Mouse (Mus musculus) embryonic facial prominence, embryonic 14.5 days (tissue): ENCODE results near the gene Bysl. TPM values are rescaled to one million over a fixed set of nuclear protein-coding genes. Genes with fewer than 3 reads are reported as not detected.
A peak's percentile ranks its signal among the peaks of the same experiment; 100 is the strongest.
"Not testable (repeated sequence)": the region's sequence is repeated elsewhere in the genome, so short reads cannot be mapped to it uniquely, and the experiment has no call there.

Experiments
- ATAC-seq: fragments of 200-750 bp; cut with Nextera tagmentation; 2 replicates; pipeline ENCODE4 v1.8.0; 2017; ENCODE audit warnings: low read depth, moderate number of reproducible peaks, moderate TSS enrichment
- DNase-seq: peaks from one replicate; pipeline ENCODE4 v3.0.0-alpha.2; 2015; ENCODE audit warnings: low spot score
- H3K27ac ChIP-seq: fragments of 300-500 bp; sonication (generic); replicated peaks from 2 replicates; pipeline ENCODE4 v1.5.1; 2014; ENCODE audit warnings: low read depth, mild to moderate bottlenecking, low read length, moderate library complexity
- H3K27me3 ChIP-seq: fragments of 300-500 bp; sonication (generic); replicated peaks from 2 replicates; pipeline ENCODE4 v1.6.1; 2014; ENCODE audit warnings: low read length; ENCODE audit not compliant: control insufficient read depth, insufficient read depth
- H3K36me3 ChIP-seq: fragments of 300-500 bp; sonication (generic); 2 replicates; pipeline ENCODE4 v1.6.1; 2014; ENCODE audit warnings: low read length, mixed read lengths; ENCODE audit not compliant: control insufficient read depth, insufficient read depth
- H3K4me1 ChIP-seq: fragments of 300-500 bp; sonication (generic); 2 replicates; pipeline ENCODE4 v1.6.1; 2014; ENCODE audit warnings: antibody characterized with exemption, low read length; ENCODE audit not compliant: control insufficient read depth, insufficient read depth
- H3K4me2 ChIP-seq: fragments of 300-500 bp; sonication (generic); 2 replicates; pipeline ENCODE4 v1.6.1; 2014; ENCODE audit warnings: low read depth, mild to moderate bottlenecking, low read length, moderate library complexity, mixed read lengths
- H3K4me3 ChIP-seq: fragments of 300-500 bp; sonication (generic); 2 replicates; pipeline ENCODE4 v1.5.1; 2014; ENCODE audit warnings: low read depth, mild to moderate bottlenecking, low read length
- H3K9ac ChIP-seq: fragments of 300-500 bp; sonication (generic); 2 replicates; pipeline ENCODE4 v1.6.1; 2014; ENCODE audit warnings: low read depth, mild to moderate bottlenecking, low read length, moderate library complexity, mixed read lengths
- H3K9me3 ChIP-seq: fragments of 300-500 bp; sonication (generic); 2 replicates; pipeline ENCODE4 v1.6.1; 2016; ENCODE audit warnings: low read length; ENCODE audit not compliant: control insufficient read depth
- WGBS: fragments of 180-500 bp; shearing (Covaris S2); extraction: QIAGEN DNeasy Blood & Tissue Kit; methylation state at CpG from one replicate; pipeline ENCODE4 v1.1.7; 2014; 5-methylcytosine and 5-hydroxymethylcytosine counted together
- polyA plus RNA-seq: library from polyadenylated mRNA; unstranded; fragments of >200 nt; fragmentation: Nextera tagmentation; extraction: Ambion mirVana; gene quantifications from 2 replicates; pipeline ENCODE4 v1.2.1, GENCODE M21; 2014

Gene Bysl
- polyA plus RNA-seq, 1 experiment from 2014 or later = 21.3 TPM

GRCm38 (mm10) chr17:47611661-47611982, 330 bp upstream of the Bysl start:
- H3K4me2 ChIP-seq = peak overlapping the region; percentile 95
- peak overlapping the region; percentile 65 for H3K27ac ChIP-seq
- peaks cover 20% of the 10 kb centered on the region for H3K4me1 ChIP-seq
- peaks cover 49% of the 10 kb centered on the region for H3K36me3 ChIP-seq
- no peaks in the 10 kb centered on the region for H3K9me3 ChIP-seq
- WGBS = under 1% methylated on average over 13 of the region's 13 CpGs
- peak overlapping the region; percentile 87 for H3K9ac ChIP-seq
- ATAC-seq = peak; percentile 5; the same call in 1 of the 2 replicates
- H3K27me3 ChIP-seq = no peaks in the 10 kb centered on the region
- H3K4me3 ChIP-seq = peak overlapping the region; percentile 93
- no peak for DNase-seq

DNA sequence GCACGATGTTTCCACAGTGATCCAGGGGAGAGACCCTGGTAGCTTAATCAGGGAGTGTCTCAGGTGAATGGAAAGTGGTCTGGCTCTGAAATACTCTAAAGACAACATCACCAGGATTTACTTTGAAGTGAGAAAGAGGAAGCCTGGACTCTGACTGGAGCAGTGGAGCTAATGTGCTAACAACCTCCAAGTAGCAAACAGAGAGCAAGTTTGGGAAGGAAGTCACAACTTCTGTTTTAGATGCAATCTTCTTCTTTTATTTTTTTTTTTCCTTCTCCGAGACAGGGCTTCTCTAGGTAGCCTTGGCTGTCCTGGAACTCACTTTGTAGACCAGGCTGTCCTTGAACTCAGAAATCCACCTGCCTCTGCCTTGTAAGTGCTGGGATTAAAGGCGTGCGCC, 2.1 kb downstream of the Bysl start:
- H3K36me3 ChIP-seq = peaks cover 61% of the 10 kb centered on the region
- WGBS = 94% methylated on average over 4 of the region's 4 CpGs
- peaks cover 20% of the 10 kb centered on the region for H3K4me1 ChIP-seq
- DNase-seq (no peak), ATAC-seq (no peak)
- H3K9me3 ChIP-seq = no peaks in the 10 kb centered on the region
- H3K27ac ChIP-seq = no peak overlapping the region
- no peaks in the 10 kb centered on the region for H3K27me3 ChIP-seq
- H3K4me2 ChIP-seq = no peak overlapping the region
- no peak overlapping the region for H3K9ac ChIP-seq
- H3K4me3 ChIP-seq = no peak overlapping the region

GRCm38 (mm10) chr17:47606220-47606619, 5.1 kb downstream of the Bysl start:
- ATAC-seq = no peak
- H3K4me3 ChIP-seq = no peak overlapping the region
- H3K9me3 ChIP-seq = no peaks in the 10 kb centered on the region
- H3K4me2 ChIP-seq = no peak overlapping the region
- no peak for DNase-seq
- H3K36me3 ChIP-seq = peaks cover 75% of the 10 kb centered on the region
- no peak overlapping the region for H3K9ac ChIP-seq
- no peak overlapping the region for H3K27ac ChIP-seq
- no peaks in the 10 kb centered on the region for H3K27me3 ChIP-seq
- peaks cover 9% of the 10 kb centered on the region for H3K4me1 ChIP-seq
- WGBS = 75% methylated on average over 5 of the region's 5 CpGs

DNA sequence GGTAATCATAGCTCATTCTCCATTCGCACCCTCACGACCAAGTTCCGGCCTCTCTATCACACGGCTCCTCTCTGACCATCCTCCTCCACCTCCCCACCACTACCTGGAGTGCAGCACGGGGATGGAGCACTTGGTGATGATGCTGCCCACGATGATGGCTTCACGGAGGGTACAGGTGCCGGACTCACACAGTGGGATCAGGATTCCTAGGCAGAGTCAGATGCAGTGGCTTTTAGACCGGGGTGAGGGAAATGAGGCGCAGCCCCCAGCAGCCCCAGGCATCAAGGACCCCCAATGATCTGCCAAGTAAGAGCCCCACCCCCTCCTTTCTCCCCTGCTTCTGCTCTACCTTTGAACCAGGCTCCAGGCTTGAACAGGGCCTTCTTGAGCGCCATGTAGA, 9.0 kb downstream of the Bysl start:
- no peak for DNase-seq
- H3K4me1 ChIP-seq = peaks cover 5% of the 10 kb centered on the region

GRCm38 (mm10) chr17:47601389-47601755, 9.9 kb downstream of the Bysl start:
- H3K27ac ChIP-seq = no peak overlapping the region

More for the DNA sequence above, 9.0 kb downstream of the Bysl start:
- Histone ChIP-seq H3K4me2 (no peak overlapping the region), H3K9me3 (no peaks in the 10 kb centered on the region), H3K36me3 (peaks cover 94% of the 10 kb centered on the region), H3K27ac (no peak overlapping the region), H3K9ac (no peak overlapping the region), H3K4me3 (no peak overlapping the region), H3K27me3 (no peaks in the 10 kb centered on the region)
- no peak for ATAC-seq
- WGBS = 94% methylated on average over 11 of the region's 11 CpGs

GRCm38 (mm10) chr17:47600601-47601388, 10.5 kb downstream of the Bysl start:
- ATAC-seq = no peak

More at GRCm38 (mm10) chr17:47601389-47601755, 9.9 kb downstream of the Bysl start:
- peaks cover 92% of the 10 kb centered on the region for H3K36me3 ChIP-seq
- no peak overlapping the region for H3K4me3 ChIP-seq
- H3K9me3 ChIP-seq = no peaks in the 10 kb centered on the region
- peaks cover 14% of the 10 kb centered on the region for H3K4me1 ChIP-seq
- H3K27me3 ChIP-seq = no peaks in the 10 kb centered on the region
- no peak for ATAC-seq
- H3K9ac ChIP-seq = no peak overlapping the region
- WGBS = 90% methylated on average over 10 of the region's 10 CpGs
- no peak overlapping the region for H3K4me2 ChIP-seq
- no peak for DNase-seq

DNA sequence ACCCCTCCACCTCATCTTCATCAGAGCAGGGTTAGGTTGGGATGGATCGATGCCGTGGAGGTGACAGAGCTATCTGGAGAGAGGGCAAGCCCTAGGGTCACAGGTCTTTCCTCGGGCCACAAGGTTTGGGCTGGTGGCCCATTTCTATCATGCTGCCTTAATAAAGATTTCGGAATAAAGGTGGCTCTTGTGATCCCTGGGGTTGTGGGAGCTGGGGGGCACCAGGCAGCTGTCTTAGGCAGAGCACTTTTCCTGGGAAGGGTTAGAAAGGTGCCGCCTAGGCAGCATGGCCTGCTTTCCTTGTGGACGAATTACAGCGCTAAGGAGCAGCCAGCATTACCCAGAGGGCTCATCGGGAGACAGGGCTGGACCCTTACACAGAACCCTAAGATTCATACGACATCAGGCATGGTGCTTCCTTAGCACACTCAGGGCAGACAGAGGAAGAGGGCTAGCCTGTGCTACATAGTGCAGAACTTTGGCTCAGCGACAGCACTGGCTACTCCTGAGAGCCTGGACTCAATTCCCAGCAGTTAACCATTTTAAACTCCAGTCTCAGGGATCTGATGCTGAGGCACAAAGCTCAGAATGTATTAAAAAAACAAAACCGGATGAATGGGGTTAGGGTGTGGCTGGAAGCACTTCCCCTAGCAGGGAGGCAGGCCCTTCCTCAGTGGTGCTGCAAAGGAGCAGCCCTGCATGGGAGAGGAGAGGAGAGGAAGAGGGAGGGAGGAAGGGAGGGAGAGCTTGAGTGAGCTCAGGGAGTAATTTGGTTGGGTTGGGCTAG, 11.6 kb downstream of the Bysl start:
- no peak for ATAC-seq
- no peak overlapping the region for H3K4me3 ChIP-seq
- H3K9ac ChIP-seq = no peak overlapping the region
- WGBS = 74% methylated on average over 11 of the region's 11 CpGs
- no peak overlapping the region for H3K4me2 ChIP-seq
- DNase-seq = peak; percentile 58
- H3K4me1 ChIP-seq = peaks cover 16% of the 10 kb centered on the region
- 0 out of 2 replicates have a peak overlapping the region, but pooled peaks have one; percentile 39 for H3K27ac ChIP-seq
- no peaks in the 10 kb centered on the region for H3K27me3 ChIP-seq
- no peaks in the 10 kb centered on the region for H3K9me3 ChIP-seq
- H3K36me3 ChIP-seq = peaks cover 75% of the 10 kb centered on the region

More at GRCm38 (mm10) chr17:47600601-47601388, 10.5 kb downstream of the Bysl start:
- Histone ChIP-seq H3K4me3 (no peak overlapping the region), H3K4me1 (peaks cover 16% of the 10 kb centered on the region), H3K27me3 (no peaks in the 10 kb centered on the region), H3K9me3 (no peaks in the 10 kb centered on the region), H3K4me2 (no peak overlapping the region), H3K36me3 (peaks cover 86% of the 10 kb centered on the region), H3K27ac (peak overlapping the region; percentile 39; the same call in 1 of the 2 replicates), H3K9ac (no peak overlapping the region)
- no peak for DNase-seq
- 84% methylated on average over 13 of the region's 13 CpGs for WGBS

DNA sequence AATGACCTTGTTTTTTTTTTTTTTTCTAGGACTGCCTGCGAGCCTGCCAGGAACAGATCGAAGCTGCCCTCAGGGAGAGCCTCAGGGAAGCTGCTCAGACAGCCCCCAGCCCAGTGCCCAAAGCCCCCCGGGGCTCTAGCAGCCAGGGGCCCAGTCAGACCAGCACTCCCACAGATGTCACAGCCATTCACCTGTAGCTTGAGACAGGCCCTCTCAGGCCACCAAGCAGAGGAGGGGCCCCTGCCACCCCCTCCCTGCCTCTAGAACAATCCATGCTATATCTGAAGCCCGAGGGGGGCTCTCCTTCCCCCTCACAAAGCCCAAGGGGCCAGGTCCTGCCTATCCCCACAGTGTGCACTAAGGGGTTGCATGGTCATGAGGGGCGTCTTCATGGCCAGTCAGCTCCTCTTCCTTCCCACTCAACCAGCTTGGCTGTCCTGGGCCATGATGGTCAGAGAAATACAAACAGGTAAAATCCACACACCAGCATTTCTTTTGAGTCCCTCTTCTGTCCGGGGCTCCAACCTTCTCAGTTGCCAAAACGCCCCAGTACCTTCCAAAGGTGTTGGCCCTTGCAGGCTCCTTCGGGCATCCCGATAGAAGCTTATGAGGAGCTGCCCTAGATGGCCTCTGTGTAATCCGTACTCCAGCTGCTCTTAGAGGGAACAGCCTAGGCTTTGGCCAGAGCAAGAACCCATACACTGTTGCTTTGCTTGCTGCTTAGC, 12.6 kb downstream of the Bysl start:
- H3K4me2 ChIP-seq, H3K4me3 ChIP-seq: not testable (repeated sequence)
- 88% methylated on average over 10 of the region's 10 CpGs for WGBS

More for the DNA sequence above, 12.6 kb downstream of the Bysl start:
- peak overlapping the region; percentile 99 for H3K27ac ChIP-seq
- H3K9ac ChIP-seq, H3K27me3 ChIP-seq, H3K9me3 ChIP-seq, ATAC-seq, DNase-seq: not testable (repeated sequence)
- H3K4me1 ChIP-seq = peaks cover 16% of the 10 kb centered on the region
- peaks cover 66% of the 10 kb centered on the region for H3K36me3 ChIP-seq
